Mouse (Mus musculus) granulocyte monocyte progenitor cell, adult 5-6 weeks (primary cell): ENCODE measurements at regions not wholly inside any gene's neighbourhood (a gene's known extent, or its start where the extent isn't known, plus 50 kb on each side); places are given as distances from the start of the nearest gene placed in this dataset.

Experiments
- ATAC-seq: replicated peaks from 2 replicates; pipeline ENCODE4 v1.8.0; 2016; ENCODE audit warnings: mild to moderate bottlenecking, moderate TSS enrichment, inconsistent platforms; ENCODE audit not compliant: poor library complexity, severe bottlenecking

- no peak for ATAC-seq
These were observed 268.1 kb upstream of the Dcn start for GRCm38 (mm10) chr10:97211238-97211695.

GRCm38 (mm10) chr10:97211785-97212398, 267.5 kb upstream of the Dcn start:
- ATAC-seq, result no peak

- ATAC-seq, result no peak
These were observed 259.9 kb upstream of the Dcn start for GRCm38 (mm10) chr10:97219474-97219873.

GRCm38 (mm10) chr10:97220431-97220830, 259.0 kb upstream of the Dcn start:
- no peak for ATAC-seq

- ATAC-seq, result no peak
These were observed 243.8 kb upstream of the Dcn start for GRCm38 (mm10) chr10:97235631-97236030.

- no peak for ATAC-seq
These were observed 237.9 kb upstream of the Dcn start for GRCm38 (mm10) chr10:97241476-97241875.

- no peak for ATAC-seq
These were observed 233.7 kb upstream of the Dcn start for GRCm38 (mm10) chr10:97245674-97246073.

- ATAC-seq, result no peak
These were observed 230.9 kb upstream of the Dcn start for GRCm38 (mm10) chr10:97248522-97248921.

- ATAC-seq, result no peak
These were observed 229.6 kb upstream of the Dcn start for GRCm38 (mm10) chr10:97249760-97250159.

GRCm38 (mm10) chr10:97250167-97250566, 229.2 kb upstream of the Dcn start:
- ATAC-seq, result no peak

GRCm38 (mm10) chr10:97265959-97266517, 213.4 kb upstream of the Dcn start:
- no peak for ATAC-seq

- ATAC-seq, result no peak
These were observed 197.0 kb upstream of the Dcn start for GRCm38 (mm10) chr10:97282416-97282815.

- no peak for ATAC-seq
These were observed 196.4 kb upstream of the Dcn start for GRCm38 (mm10) chr10:97282841-97283496.

- no peak for ATAC-seq
These were observed 174.5 kb upstream of the Dcn start for GRCm38 (mm10) chr10:97304791-97305355.

- no peak for ATAC-seq
These were observed 169.8 kb upstream of the Dcn start for GRCm38 (mm10) chr10:97309580-97309979.

GRCm38 (mm10) chr10:97312509-97312908, 166.9 kb upstream of the Dcn start:
- ATAC-seq, result peak; percentile 52

- ATAC-seq, result peak; percentile 85
These were observed 166.4 kb upstream of the Dcn start for GRCm38 (mm10) chr10:97312978-97313377.

- peak; percentile 90 for ATAC-seq
These were observed 166.0 kb upstream of the Dcn start for GRCm38 (mm10) chr10:97313407-97313901.

- ATAC-seq, result peak; percentile 56
These were observed 146.8 kb upstream of the Dcn start for GRCm38 (mm10) chr10:97332639-97333038.

GRCm38 (mm10) chr10:97334044-97334443, 145.4 kb upstream of the Dcn start:
- peak; percentile 22 for ATAC-seq

GRCm38 (mm10) chr10:97334606-97335150, 144.7 kb upstream of the Dcn start:
- ATAC-seq, result peak; percentile 42; the same call in 1 of the 2 replicates
